Mouse (Mus musculus) CH12.LX (cell line): ENCODE measurements around the gene Ptbp3.

ENCODE experiments used
- CTCF ChIP-seq, 2 experiments: IDR thresholded peaks in 1 of 2; conservative IDR thresholded peaks in 1 of 2; 2 replicates each; pipeline ENCODE4 v1.5.1; 2011 to 2012; ENCODE audit warnings: low read depth in 2 of 2, low read length in 2 of 2, improper control_type of control experiment in 1 of 2, inconsistent platforms in 1 of 2, mild to moderate bottlenecking in 1 of 2, moderate library complexity in 1 of 2
- MAFK ChIP-seq: IDR thresholded peaks from 2 replicates; pipeline ENCODE4 v1.6.1; 2011; ENCODE audit warnings: low read length, improper control_type of control experiment; ENCODE audit not compliant: insufficient replicate concordance
- MAX ChIP-seq: IDR thresholded peaks from 2 replicates; pipeline ENCODE4 v1.6.1; 2011; ENCODE audit warnings: low read length, improper control_type of control experiment
- POLR2A ChIP-seq: IDR thresholded peaks from 2 replicates; pipeline ENCODE4 v1.6.1; 2011; ENCODE audit warnings: low read depth, mild to moderate bottlenecking, improper control_type of control experiment, low read length
- RCOR1 ChIP-seq: conservative IDR thresholded peaks from 2 replicates; pipeline ENCODE4 v1.6.1; 2012; ENCODE audit warnings: low read depth, mild to moderate bottlenecking, inconsistent platforms, low read length, improper control_type of control experiment

- TF ChIP-seq CTCF (conservative IDR thresholded peaks at IDR 0.05 in 1 of 2, IDR thresholded peaks at IDR 0.05 in 1 of 2; ENCODE audit: low read depth in 2 of 2, low read length in 2 of 2) (no peak), POLR2A (no peak), MAX (no peak), MAFK (no peak), RCOR1 (no peak)
Observed at GRCm38 (mm10) chr4:59555177-59555576, 6.0 kb upstream of the Ptbp3 start.
